Mouse (Mus musculus): ENCODE data around the gene BC003965.

DNA sequence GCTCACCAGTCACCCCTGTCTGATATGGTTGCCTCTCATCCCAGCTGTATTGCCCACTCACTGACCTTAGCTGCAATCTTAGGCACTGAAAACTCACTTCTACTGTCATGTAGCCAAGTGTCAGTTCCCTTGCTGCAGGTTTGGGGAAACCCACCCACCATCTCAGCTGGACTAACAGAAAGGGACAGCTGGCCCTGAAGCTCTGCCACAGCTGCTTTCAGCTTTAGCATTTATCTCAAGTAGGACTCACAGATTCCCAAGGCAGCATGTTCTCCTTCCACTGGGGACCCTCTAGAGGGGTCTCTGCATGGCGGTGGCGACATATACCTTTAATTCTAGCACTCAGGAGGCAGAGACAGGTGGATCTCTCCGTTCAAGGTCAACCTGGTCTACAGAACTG is 19.6 kb upstream of the BC003965 start:
- TF ChIP-seq POLR2A (IDR thresholded peaks at IDR 0.05; ENCODE audit: control insufficient read depth, extremely low read depth, insufficient read depth, low read length, poor library complexity) (no peak), CTCF (IDR thresholded peaks at IDR 0.05; ENCODE audit: borderline replicate concordance, control insufficient read depth, extremely low read depth, insufficient read depth, low read length, poor library complexity) (no peak)

Measured in thymus, adult 2 months (tissue).